Mouse (Mus musculus): Measurements from ENCODE around the gene Bcap29. TPM values are rescaled to one million over a fixed set of nuclear protein-coding genes. Genes with fewer than 3 reads are reported as not detected.
"Not testable (repeated sequence)": the region's sequence is repeated elsewhere in the genome, so short reads cannot be mapped to it uniquely, and the experiment has no call there.

Bcap29 gene
- polyA plus RNA-seq, 1 experiment from 2014 or later, result 33.9 TPM

- H3K4me3 ChIP-seq (ENCODE audit: low read depth, low read length), result peak overlapping the region; percentile 81
- ATAC-seq (ENCODE audit: insufficient read depth), result no peak
Observed at GRCm38 (mm10) chr12:31653611-31654010, 19.2 kb upstream of the Bcap29 start.

GRCm38 (mm10) chr12:31635240-31635607, 766 bp upstream of the Bcap29 start:
- Histone ChIP-seq H3K9ac (no peak overlapping the region), H3K36me3 (ENCODE audit: insufficient read depth) (peaks cover 3% of the 10 kb centered on the region; the same call in 1 of the 2 replicates), H3K27ac (ENCODE audit: low read depth) (no peak overlapping the region), H3K9me3 (ENCODE audit: low read depth, low read length) (no peaks in the 10 kb centered on the region), H3K4me3 (ENCODE audit: low read depth, low read length) (no peak overlapping the region), H3K27me3 (ENCODE audit: insufficient read depth, low read length) (no peaks in the 10 kb centered on the region), H3K4me1 (ENCODE audit: insufficient read depth) (no peaks in the 10 kb centered on the region), H3K4me2 (peak overlapping the region; percentile 83)
- TF ChIP-seq CTCF (IDR thresholded peaks at IDR 0.05; ENCODE audit: low read depth), result no peak
- ATAC-seq (ENCODE audit: insufficient read depth) (peak; percentile 9; the same call in 1 of the 2 replicates), DNase-seq (no peak)
- 93% methylated on average over 3 of the region's 3 CpGs for WGBS

More at GRCm38 (mm10) chr12:31653611-31654010, 19.2 kb upstream of the Bcap29 start:
- no peak for TF ChIP-seq CTCF (IDR thresholded peaks at IDR 0.05; ENCODE audit: low read depth)
- Histone ChIP-seq H3K4me2 (peak overlapping the region; percentile 79), H3K27ac (ENCODE audit: low read depth) (no peak overlapping the region), H3K36me3 (ENCODE audit: insufficient read depth) (no peaks in the 10 kb centered on the region), H3K4me1 (ENCODE audit: insufficient read depth) (peaks cover 4% of the 10 kb centered on the region; the same call in 1 of the 2 replicates), H3K9me3 (ENCODE audit: low read depth, low read length) (no peaks in the 10 kb centered on the region), H3K27me3 (ENCODE audit: insufficient read depth, low read length) (no peaks in the 10 kb centered on the region), H3K9ac (no peak overlapping the region)
- no peak for DNase-seq
- 65% methylated on average over 5 of the region's 5 CpGs for WGBS

- peak overlapping the region; percentile 63 for H3K4me3 ChIP-seq (ENCODE audit: low read depth, low read length)
- peak; percentile 57 for ATAC-seq (ENCODE audit: insufficient read depth)
- H3K27ac ChIP-seq (ENCODE audit: low read depth), result peak overlapping the region; percentile 67
Observed at GRCm38 (mm10) chr12:31633970-31634342, 502 bp downstream of the Bcap29 start.

GRCm38 (mm10) chr12:31628396-31628795, 6.1 kb downstream of the Bcap29 start:
- not testable (repeated sequence) for H3K9me3 ChIP-seq (ENCODE audit: low read depth, low read length); H3K4me1 ChIP-seq (ENCODE audit: insufficient read depth); H3K27me3 ChIP-seq (ENCODE audit: insufficient read depth, low read length); DNase-seq; H3K4me2 ChIP-seq; H3K4me3 ChIP-seq (ENCODE audit: low read depth, low read length); H3K27ac ChIP-seq (ENCODE audit: low read depth); H3K9ac ChIP-seq; ATAC-seq (ENCODE audit: insufficient read depth)
- 90% methylated on average over 9 of the region's 9 CpGs for WGBS
- peaks cover 13% of the 10 kb centered on the region; the same call in 1 of the 2 replicates for H3K36me3 ChIP-seq (ENCODE audit: insufficient read depth)

More at GRCm38 (mm10) chr12:31633970-31634342, 502 bp downstream of the Bcap29 start:
- H3K4me2 ChIP-seq, result peak overlapping the region; percentile 83
- TF ChIP-seq CTCF (IDR thresholded peaks at IDR 0.05; ENCODE audit: low read depth), result no peak
- 5% methylated on average over 13 of the region's 13 CpGs for WGBS
- no peaks in the 10 kb centered on the region for H3K9me3 ChIP-seq (ENCODE audit: low read depth, low read length)
- peak overlapping the region; percentile 86 for H3K9ac ChIP-seq
- DNase-seq, result peak; percentile 60
- H3K36me3 ChIP-seq (ENCODE audit: insufficient read depth), result no peaks in the 10 kb centered on the region
- no peaks in the 10 kb centered on the region for H3K27me3 ChIP-seq (ENCODE audit: insufficient read depth, low read length)
- H3K4me1 ChIP-seq (ENCODE audit: insufficient read depth), result no peaks in the 10 kb centered on the region

GRCm38 (mm10) chr12:31625016-31625415, 9.4 kb downstream of the Bcap29 start:
- TF ChIP-seq CTCF (IDR thresholded peaks at IDR 0.05; ENCODE audit: low read depth), result no peak
- H3K27me3 ChIP-seq (ENCODE audit: insufficient read depth, low read length), result no peaks in the 10 kb centered on the region
- DNase-seq, result no peak
- H3K4me3 ChIP-seq (ENCODE audit: low read depth, low read length), result no peak overlapping the region
- peaks cover 13% of the 10 kb centered on the region; the same call in 1 of the 2 replicates for H3K36me3 ChIP-seq (ENCODE audit: insufficient read depth)
- H3K4me1 ChIP-seq (ENCODE audit: insufficient read depth), result no peaks in the 10 kb centered on the region
- no peaks in the 10 kb centered on the region for H3K9me3 ChIP-seq (ENCODE audit: low read depth, low read length)
- 100% methylated on average over 1 of the region's 1 CpGs for WGBS
- H3K4me2 ChIP-seq, result no peak overlapping the region
- ATAC-seq (ENCODE audit: insufficient read depth), result no peak
- H3K27ac ChIP-seq (ENCODE audit: low read depth), result no peak overlapping the region
- H3K9ac ChIP-seq, result no peak overlapping the region

- no peak for ATAC-seq (ENCODE audit: insufficient read depth)
- Histone ChIP-seq H3K9me3 (ENCODE audit: low read depth, low read length) (no peaks in the 10 kb centered on the region), H3K9ac (no peak overlapping the region), H3K4me2 (no peak overlapping the region), H3K27ac (ENCODE audit: low read depth) (no peak overlapping the region), H3K4me3 (ENCODE audit: low read depth, low read length) (no peak overlapping the region), H3K27me3 (ENCODE audit: insufficient read depth, low read length) (no peaks in the 10 kb centered on the region), H3K36me3 (ENCODE audit: insufficient read depth) (peaks cover 11% of the 10 kb centered on the region; the same call in 1 of the 2 replicates), H3K4me1 (ENCODE audit: insufficient read depth) (no peaks in the 10 kb centered on the region)
- TF ChIP-seq CTCF (IDR thresholded peaks at IDR 0.05; ENCODE audit: low read depth), result peak; percentile 44
- WGBS, result 70% methylated on average over 8 of the region's 8 CpGs
- no peak for DNase-seq
Observed at GRCm38 (mm10) chr12:31620106-31620505, 14.4 kb downstream of the Bcap29 start.

- peaks cover 6% of the 10 kb centered on the region; the same call in 1 of the 2 replicates for H3K36me3 ChIP-seq (ENCODE audit: insufficient read depth)
- H3K4me1 ChIP-seq (ENCODE audit: insufficient read depth), result no peaks in the 10 kb centered on the region
- H3K27me3 ChIP-seq (ENCODE audit: insufficient read depth, low read length), result no peaks in the 10 kb centered on the region
- H3K4me2 ChIP-seq, result no peak overlapping the region
- no peak overlapping the region for H3K9ac ChIP-seq
- peak; percentile 11 for DNase-seq
- no peak for TF ChIP-seq CTCF (IDR thresholded peaks at IDR 0.05; ENCODE audit: low read depth)
- no peaks in the 10 kb centered on the region for H3K9me3 ChIP-seq (ENCODE audit: low read depth, low read length)
- no peak overlapping the region for H3K4me3 ChIP-seq (ENCODE audit: low read depth, low read length)
- 44% methylated on average over 4 of the region's 4 CpGs for WGBS
- no peak overlapping the region for H3K27ac ChIP-seq (ENCODE audit: low read depth)
- ATAC-seq (ENCODE audit: insufficient read depth), result no peak
Observed at GRCm38 (mm10) chr12:31613353-31613752, 21.1 kb downstream of the Bcap29 start.
